Mouse (Mus musculus): ENCODE data around the gene Sbno2.

The Sbno2 gene

GRCm38 (mm10) chr10:80092690-80093089, 12.7 kb downstream of the Sbno2 start:
- DNase-seq (ENCODE audit: low read depth, low spot score): no peak

GRCm38 (mm10) chr10:80091527-80091926, 13.8 kb downstream of the Sbno2 start:
- no peak for DNase-seq (ENCODE audit: low read depth, low spot score)

- DNase-seq (ENCODE audit: low read depth, low spot score): peak; percentile 33
Observed at GRCm38 (mm10) chr10:80089146-80089545, 16.2 kb downstream of the Sbno2 start.

GRCm38 (mm10) chr10:80087483-80087882, 17.9 kb downstream of the Sbno2 start:
- DNase-seq (ENCODE audit: low read depth, low spot score): no peak

- no peak for DNase-seq (ENCODE audit: low read depth, low spot score)
Observed at GRCm38 (mm10) chr10:80086847-80087246, 18.5 kb downstream of the Sbno2 start.

- no peak for DNase-seq (ENCODE audit: low read depth, low spot score)
Observed at GRCm38 (mm10) chr10:80084817-80085487, 20.4 kb downstream of the Sbno2 start.

GRCm38 (mm10) chr10:80081075-80081474, 24.3 kb downstream of the Sbno2 start:
- DNase-seq (ENCODE audit: low read depth, low spot score): no peak

- DNase-seq (ENCODE audit: low read depth, low spot score): no peak
Observed at GRCm38 (mm10) chr10:80080396-80081070, 24.8 kb downstream of the Sbno2 start.

- DNase-seq (ENCODE audit: low read depth, low spot score): no peak
Observed at GRCm38 (mm10) chr10:80078366-80078765, 27.0 kb downstream of the Sbno2 start.

GRCm38 (mm10) chr10:80077312-80077711, 28.1 kb downstream of the Sbno2 start:
- no peak for DNase-seq (ENCODE audit: low read depth, low spot score)

- no peak for DNase-seq (ENCODE audit: low read depth, low spot score)
Observed at GRCm38 (mm10) chr10:80076386-80076785, 29.0 kb downstream of the Sbno2 start.

- DNase-seq (ENCODE audit: low read depth, low spot score): no peak
Observed at GRCm38 (mm10) chr10:80075924-80076323, 29.4 kb downstream of the Sbno2 start.

- peak; percentile 86 for DNase-seq (ENCODE audit: low read depth, low spot score)
Observed at GRCm38 (mm10) chr10:80074813-80075601, 30.4 kb downstream of the Sbno2 start.

GRCm38 (mm10) chr10:80072623-80073489, 32.5 kb downstream of the Sbno2 start:
- DNase-seq (ENCODE audit: low read depth, low spot score): no peak

GRCm38 (mm10) chr10:80071516-80071900, 33.9 kb downstream of the Sbno2 start:
- no peak for DNase-seq (ENCODE audit: low read depth, low spot score)

- no peak for DNase-seq (ENCODE audit: low read depth, low spot score)
Observed at GRCm38 (mm10) chr10:80070837-80071515, 34.4 kb downstream of the Sbno2 start.

GRCm38 (mm10) chr10:80069948-80070450, 35.4 kb downstream of the Sbno2 start:
- no peak for DNase-seq (ENCODE audit: low read depth, low spot score)

- no peak for DNase-seq (ENCODE audit: low read depth, low spot score)
Observed at GRCm38 (mm10) chr10:80069251-80069650, 36.1 kb downstream of the Sbno2 start.

GRCm38 (mm10) chr10:80063877-80064650, 41.3 kb downstream of the Sbno2 start:
- DNase-seq (ENCODE audit: low read depth, low spot score): no peak

- DNase-seq (ENCODE audit: low read depth, low spot score): no peak
Observed at GRCm38 (mm10) chr10:80063104-80063503, 42.3 kb downstream of the Sbno2 start.

Data from ES-CJ7 (cell line).